Mouse (Mus musculus): ENCODE data around the gene Rasgef1b. TPM values are rescaled to one million over a fixed set of nuclear protein-coding genes. Genes with fewer than 3 reads are reported as not detected.

Gene Rasgef1b
- total RNA-seq, 1 experiment from 2014 or later, result 57.6 TPM

DNA sequence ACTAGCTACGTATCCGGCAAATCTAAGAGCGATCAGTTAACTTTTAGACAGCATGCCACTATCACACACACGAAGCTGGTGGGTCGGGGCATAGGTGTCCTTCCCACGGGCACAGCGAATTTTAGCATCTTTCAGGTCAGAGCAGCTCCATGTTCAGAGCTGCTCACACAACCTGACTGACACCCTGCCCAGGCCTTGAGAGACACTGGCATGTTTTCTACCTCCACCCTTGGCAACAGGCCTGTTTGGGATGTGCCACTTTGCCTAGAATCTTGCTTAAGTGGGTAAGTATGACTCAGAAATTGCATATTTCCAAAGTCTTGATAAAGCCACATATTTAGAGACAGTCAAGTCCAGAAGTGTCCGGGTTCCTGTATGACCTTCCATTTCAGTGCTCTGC lies 296.4 kb downstream of the Rasgef1b start:
- ATAC-seq (replicated peaks; ENCODE audit: insufficient number of reproducible peaks, low FRiP score, low TSS enrichment, poor library complexity, severe bottlenecking), result no peak

DNA sequence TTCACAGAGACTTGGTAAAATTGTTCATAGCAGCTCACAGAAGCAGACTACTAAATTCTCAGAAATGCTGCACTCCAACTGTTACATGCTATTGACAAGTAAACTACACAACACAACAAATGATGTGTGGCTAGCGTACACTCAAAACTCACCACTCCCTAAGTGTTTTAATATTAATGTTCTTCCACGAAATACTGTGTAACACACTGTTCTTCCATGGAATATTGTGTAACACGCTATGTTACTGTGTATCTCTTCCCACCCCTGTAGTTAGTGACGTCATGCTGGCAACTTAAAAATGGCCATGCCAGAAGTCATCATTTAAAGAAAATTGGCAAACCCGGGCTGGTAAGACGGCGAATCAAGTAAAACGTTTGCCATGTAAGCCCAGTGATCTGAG lies 299.6 kb downstream of the Rasgef1b start:
- ATAC-seq (replicated peaks; ENCODE audit: insufficient number of reproducible peaks, low FRiP score, low TSS enrichment, poor library complexity, severe bottlenecking), result no peak

DNA sequence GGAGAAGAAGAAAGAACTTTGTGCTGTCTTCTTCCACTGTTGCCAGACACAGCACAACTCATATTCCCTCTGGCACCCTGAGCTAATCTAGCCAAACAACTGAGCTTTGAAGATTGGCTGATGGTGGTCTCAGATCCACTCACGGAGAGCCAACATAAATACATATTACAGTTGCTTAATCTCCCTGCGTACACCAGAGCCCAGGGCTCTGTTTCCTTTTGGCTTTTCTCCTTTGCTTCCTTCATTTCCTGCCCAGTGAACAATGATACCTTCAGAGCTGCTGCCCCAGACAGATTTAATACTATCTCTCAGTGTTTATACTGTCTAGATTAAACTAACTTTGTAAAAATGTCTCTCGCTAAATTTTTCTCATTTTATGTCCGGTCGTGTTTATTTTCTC lies 300.2 kb downstream of the Rasgef1b start:
- ATAC-seq (replicated peaks; ENCODE audit: insufficient number of reproducible peaks, low FRiP score, low TSS enrichment, poor library complexity, severe bottlenecking), result no peak

- no peak for ATAC-seq (replicated peaks; ENCODE audit: insufficient number of reproducible peaks, low FRiP score, low TSS enrichment, poor library complexity, severe bottlenecking)
These were observed 305.6 kb downstream of the Rasgef1b start for GRCm38 (mm10) chr5:99423271-99423670.

GRCm38 (mm10) chr5:99422856-99423255 lies 306.0 kb downstream of the Rasgef1b start:
- ATAC-seq (replicated peaks; ENCODE audit: insufficient number of reproducible peaks, low FRiP score, low TSS enrichment, poor library complexity, severe bottlenecking), result no peak

GRCm38 (mm10) chr5:99422092-99422491 lies 306.8 kb downstream of the Rasgef1b start:
- no peak for ATAC-seq (replicated peaks; ENCODE audit: insufficient number of reproducible peaks, low FRiP score, low TSS enrichment, poor library complexity, severe bottlenecking)

- ATAC-seq (replicated peaks; ENCODE audit: insufficient number of reproducible peaks, low FRiP score, low TSS enrichment, poor library complexity, severe bottlenecking), result no peak
These were observed 309.0 kb downstream of the Rasgef1b start for GRCm38 (mm10) chr5:99419872-99420271.

GRCm38 (mm10) chr5:99416902-99417301 lies 312.0 kb downstream of the Rasgef1b start:
- ATAC-seq (replicated peaks; ENCODE audit: insufficient number of reproducible peaks, low FRiP score, low TSS enrichment, poor library complexity, severe bottlenecking), result no peak

DNA sequence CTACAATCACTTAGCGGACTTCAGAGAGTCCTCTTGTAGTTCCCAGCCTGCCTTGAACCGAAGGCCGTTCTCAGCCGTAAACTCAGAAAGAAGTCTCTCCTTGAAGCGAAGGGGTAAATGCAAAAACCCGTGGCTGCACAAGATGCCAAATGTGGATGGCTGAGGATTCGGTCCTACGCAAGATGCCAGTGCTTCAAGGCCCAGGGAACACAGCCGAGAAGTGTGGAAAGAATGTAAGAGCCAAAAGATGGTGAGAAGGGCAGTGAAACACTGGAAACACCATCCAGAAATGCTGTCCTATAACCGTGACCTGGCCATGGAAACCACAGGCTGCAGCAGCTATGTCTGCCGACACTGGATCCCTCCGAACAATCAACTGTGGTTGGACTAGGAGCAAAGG lies 313.2 kb downstream of the Rasgef1b start:
- no peak for ATAC-seq (replicated peaks; ENCODE audit: insufficient number of reproducible peaks, low FRiP score, low TSS enrichment, poor library complexity, severe bottlenecking)

- peak; percentile 71; the same call in 1 of the 2 replicates for ATAC-seq (replicated peaks; ENCODE audit: insufficient number of reproducible peaks, low FRiP score, low TSS enrichment, poor library complexity, severe bottlenecking)
These were observed 313.8 kb downstream of the Rasgef1b start for GRCm38 (mm10) chr5:99415049-99415448.

DNA sequence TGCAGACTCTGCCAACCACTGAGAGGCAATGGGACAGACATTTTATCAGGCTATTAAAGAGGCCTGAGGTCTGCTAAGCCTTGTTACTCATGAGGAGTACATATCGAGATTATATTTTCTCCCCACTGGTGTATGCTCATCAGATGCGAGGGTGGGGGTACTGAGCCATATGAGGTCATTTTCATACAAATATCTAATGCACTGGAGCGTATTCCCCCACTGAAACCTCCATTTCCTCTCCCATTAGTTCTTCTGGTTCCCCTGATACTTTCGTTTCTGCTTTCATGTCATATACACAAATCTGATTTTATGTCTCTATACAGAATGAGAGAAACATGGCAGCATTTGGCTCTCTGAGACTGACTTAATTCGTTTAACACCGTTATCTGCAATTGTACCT lies 314.6 kb downstream of the Rasgef1b start:
- peak; percentile 53; the same call in 1 of the 2 replicates for ATAC-seq (replicated peaks; ENCODE audit: insufficient number of reproducible peaks, low FRiP score, low TSS enrichment, poor library complexity, severe bottlenecking)

DNA sequence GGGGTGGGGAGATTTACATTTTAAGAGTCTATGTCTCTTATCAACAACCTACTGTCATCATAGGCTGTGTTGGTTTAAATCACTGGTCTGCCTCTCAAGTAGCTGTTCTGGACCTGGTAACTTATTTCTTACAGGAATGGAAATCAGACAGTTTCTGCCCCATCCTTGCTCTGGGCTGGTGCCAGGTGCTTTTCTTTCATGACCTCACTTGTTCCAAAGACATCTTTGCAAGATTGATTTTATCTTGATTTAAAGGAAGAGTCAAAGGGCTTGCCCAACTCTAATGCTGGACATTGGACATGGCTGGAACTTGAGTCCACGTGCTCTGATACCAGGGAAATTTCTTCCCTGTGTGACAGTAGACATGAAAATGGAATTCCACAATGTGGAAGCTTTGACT lies 315.0 kb downstream of the Rasgef1b start:
- ATAC-seq (replicated peaks; ENCODE audit: insufficient number of reproducible peaks, low FRiP score, low TSS enrichment, poor library complexity, severe bottlenecking), result no peak

DNA sequence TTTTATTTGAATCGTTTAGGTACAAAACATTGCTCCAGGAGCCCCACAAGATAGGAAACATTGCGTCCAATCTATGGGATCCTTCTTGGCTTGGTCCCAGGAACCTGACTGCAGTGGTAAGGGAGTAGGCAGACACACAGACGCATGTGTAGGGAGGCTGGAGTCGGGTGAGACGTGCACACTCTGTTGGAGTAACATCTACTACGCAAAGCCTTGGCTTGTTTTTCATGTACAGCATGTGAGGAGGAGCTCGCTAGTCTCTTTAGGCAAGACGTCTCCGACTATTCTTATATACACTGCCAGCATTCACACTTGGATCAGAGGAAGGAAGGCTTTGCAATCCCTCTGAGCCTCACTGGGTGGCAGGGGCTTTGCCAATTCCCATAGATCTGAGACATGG lies 315.5 kb downstream of the Rasgef1b start:
- no peak for ATAC-seq (replicated peaks; ENCODE audit: insufficient number of reproducible peaks, low FRiP score, low TSS enrichment, poor library complexity, severe bottlenecking)

DNA sequence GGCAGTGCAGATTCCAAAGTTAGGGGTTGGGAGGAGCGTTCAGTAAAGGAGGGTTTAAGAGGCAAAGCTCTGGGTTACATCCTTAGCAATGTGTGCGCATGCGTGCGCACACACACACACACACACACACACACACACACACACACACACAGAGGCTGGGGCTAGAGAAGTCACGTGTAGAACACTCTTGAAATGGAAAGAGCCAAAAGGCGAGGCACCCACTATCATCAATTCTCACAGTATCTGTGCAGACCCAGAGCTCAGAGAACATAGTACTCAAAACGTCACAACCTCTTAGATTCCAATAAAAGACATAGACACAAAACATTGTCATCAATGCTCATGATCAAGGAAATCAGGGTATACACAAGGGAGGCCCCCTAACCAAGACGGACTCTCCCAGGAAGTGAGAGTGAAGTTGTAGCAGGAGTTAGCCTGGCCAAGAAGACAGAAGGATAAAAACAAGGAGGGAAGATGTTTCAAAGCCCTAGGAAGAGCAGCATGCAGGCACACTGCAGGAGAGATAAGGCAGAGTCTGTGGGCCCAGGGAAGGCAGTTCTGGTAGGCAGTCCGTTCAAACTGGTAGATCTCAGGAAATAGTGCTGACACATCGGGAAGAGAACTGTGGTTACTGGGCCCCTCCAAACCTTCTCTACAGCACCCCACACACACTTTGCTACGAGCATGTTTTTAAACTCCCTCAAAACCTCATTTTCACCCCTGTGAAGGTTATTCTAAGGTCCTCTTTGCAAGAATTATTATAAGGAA lies 324.3 kb downstream of the Rasgef1b start:
- no peak for ATAC-seq (replicated peaks; ENCODE audit: insufficient number of reproducible peaks, low FRiP score, low TSS enrichment, poor library complexity, severe bottlenecking)

DNA sequence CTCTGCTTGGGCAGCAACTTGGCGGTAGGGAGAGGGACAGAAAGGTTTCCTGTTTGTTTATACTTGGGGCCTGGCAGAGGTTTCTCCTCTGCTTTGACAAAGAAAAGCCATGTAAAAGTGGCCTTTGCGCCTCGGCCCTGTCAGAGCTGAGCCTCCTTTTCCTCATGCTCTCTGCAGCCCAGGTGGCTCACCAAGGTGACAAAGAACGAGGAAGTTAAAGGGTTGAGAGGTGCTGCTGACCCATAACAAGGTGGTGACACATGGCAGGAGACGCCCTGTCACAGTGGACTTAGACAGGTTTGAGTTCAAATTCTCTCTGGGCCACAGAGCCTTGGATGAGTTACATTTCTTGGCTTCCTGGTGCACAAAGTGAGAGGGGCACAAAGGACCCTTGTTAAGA lies 325.5 kb downstream of the Rasgef1b start:
- ATAC-seq (replicated peaks; ENCODE audit: insufficient number of reproducible peaks, low FRiP score, low TSS enrichment, poor library complexity, severe bottlenecking), result no peak

DNA sequence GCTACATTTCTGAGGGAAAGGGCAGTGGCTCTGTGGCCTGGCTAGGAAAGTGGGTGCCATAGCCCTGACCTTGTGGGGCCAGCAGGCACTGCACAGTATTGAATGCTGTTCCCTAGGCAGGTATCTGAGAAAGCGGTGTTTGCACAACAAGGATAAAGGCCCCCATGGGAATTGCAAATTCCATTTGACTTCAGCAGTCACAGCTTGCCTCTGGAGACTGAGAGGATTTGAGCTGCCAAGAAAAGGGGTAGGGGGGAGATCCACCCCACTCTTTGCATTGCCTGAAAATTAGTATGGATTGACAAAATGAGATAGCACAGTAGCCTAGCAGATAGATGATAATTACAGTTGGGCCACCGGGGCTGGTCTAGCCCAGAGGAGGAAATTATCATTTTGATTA lies 326.1 kb downstream of the Rasgef1b start:
- ATAC-seq (replicated peaks; ENCODE audit: insufficient number of reproducible peaks, low FRiP score, low TSS enrichment, poor library complexity, severe bottlenecking), result no peak

DNA sequence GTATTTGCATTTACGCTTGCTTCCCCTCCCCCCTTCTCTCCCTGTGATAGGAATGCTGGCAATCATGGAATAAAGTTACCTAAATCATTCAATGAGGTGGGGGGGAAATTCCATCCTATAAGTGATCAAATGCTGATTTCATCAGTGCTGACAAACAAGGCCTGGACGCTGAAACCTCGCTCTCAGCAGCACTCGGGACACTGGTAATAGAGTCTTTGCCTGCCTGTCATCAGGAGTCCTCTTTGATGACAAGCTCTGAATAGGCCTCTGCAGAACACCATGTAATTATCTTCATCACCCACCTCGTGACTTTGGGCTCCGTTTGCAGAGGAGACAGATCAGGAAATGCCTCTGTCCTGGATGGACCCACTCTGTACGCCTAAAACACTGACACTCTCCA lies 326.6 kb downstream of the Rasgef1b start:
- ATAC-seq (replicated peaks; ENCODE audit: insufficient number of reproducible peaks, low FRiP score, low TSS enrichment, poor library complexity, severe bottlenecking), result no peak

DNA sequence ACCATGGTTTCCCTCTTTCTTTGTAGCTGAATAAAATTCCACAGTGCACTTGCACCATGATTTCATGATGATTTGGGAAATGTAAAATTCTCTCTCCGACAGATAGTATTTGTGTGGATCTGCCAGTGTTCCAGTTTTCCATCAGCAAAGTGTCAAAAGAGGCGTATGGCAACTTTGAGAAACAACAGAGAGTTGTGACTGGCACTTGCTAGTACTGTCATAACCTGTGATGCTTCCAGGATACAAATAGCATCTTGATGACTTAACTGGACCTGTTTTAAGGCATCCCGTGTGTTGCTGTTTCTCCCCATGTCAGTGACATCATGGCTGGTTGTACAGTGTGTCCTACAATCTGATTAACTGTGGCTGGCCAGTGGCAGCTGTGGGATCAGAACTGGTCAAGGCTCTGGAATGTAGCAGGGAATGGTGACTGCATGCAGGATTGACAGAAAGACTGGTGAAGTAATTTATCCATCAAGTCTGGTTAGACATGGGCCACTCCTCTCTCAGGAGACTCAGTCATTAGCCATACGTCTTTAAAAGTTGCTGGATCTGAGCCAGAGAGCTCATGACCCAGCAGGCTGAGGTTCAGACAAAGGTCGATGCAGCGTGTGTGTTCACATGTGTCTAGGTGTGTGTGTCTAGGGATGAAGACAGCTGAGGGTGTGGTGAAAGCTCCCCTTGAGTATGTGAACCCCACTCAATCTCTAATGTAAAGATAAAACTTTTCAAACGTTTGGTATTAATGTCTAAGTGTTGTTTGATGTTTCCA lies 328.8 kb downstream of the Rasgef1b start:
- ATAC-seq (replicated peaks; ENCODE audit: insufficient number of reproducible peaks, low FRiP score, low TSS enrichment, poor library complexity, severe bottlenecking), result no peak

GRCm38 (mm10) chr5:99398472-99399070 lies 330.3 kb downstream of the Rasgef1b start:
- ATAC-seq (replicated peaks; ENCODE audit: insufficient number of reproducible peaks, low FRiP score, low TSS enrichment, poor library complexity, severe bottlenecking), result no peak

DNA sequence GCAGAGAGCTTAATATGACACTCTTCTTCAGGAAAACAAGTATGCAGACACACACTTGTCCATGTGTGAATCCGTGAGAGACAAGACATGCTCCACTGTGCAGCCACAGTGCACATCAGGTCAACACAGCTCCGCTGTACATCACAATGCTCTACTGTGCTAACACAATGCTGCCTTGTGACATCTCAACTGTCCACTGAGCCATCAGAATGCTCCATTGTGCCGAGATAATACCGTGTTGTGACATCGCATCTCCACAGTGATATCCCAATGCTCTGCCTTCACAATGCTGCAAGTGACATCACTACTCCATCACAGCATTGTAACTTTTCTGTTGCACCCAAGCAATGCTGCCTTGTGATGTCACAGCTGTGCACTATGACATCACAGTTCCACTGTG lies 334.3 kb downstream of the Rasgef1b start:
- 0 out of 2 replicates have a peak, but pooled peaks have one; percentile 17 for ATAC-seq (replicated peaks; ENCODE audit: insufficient number of reproducible peaks, low FRiP score, low TSS enrichment, poor library complexity, severe bottlenecking)
